Mouse (Mus musculus): ENCODE data around the gene Slc25a36.

Slc25a36 gene

GRCm38 (mm10) chr9:97051176-97051575 is 59.8 kb downstream of the Slc25a36 start:
- no peak for DNase-seq (ENCODE audit: extremely low spot score, low read depth, low spot score)

DNA sequence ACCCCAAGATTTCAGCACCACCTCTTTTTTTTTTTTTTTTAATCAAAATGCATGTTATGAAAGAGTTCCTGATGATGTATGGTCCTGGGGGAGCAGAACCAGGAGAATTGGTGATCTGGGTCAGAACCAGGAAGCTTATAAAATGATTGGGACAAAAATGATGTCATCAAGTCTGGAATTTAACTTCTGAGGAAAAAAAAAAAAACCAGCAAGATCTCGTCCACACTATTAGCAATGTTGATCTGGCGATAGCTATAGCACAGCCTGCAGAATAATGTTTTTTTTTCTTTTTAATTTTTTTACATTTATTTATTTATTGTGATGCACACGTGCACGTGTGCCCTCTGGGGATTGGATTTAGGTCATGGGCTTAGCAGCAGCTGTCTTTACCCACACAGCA is 64.7 kb downstream of the Slc25a36 start:
- DNase-seq (ENCODE audit: extremely low spot score, low read depth, low spot score), result no peak

GRCm38 (mm10) chr9:97041633-97042032 is 69.3 kb downstream of the Slc25a36 start:
- no peak for DNase-seq (ENCODE audit: extremely low spot score, low read depth, low spot score)

- no peak for DNase-seq (ENCODE audit: extremely low spot score, low read depth, low spot score)
Measured at GRCm38 (mm10) chr9:97038010-97038409, 72.9 kb downstream of the Slc25a36 start.

GRCm38 (mm10) chr9:97036656-97037055 is 74.3 kb downstream of the Slc25a36 start:
- no peak for DNase-seq (ENCODE audit: extremely low spot score, low read depth, low spot score)

DNA sequence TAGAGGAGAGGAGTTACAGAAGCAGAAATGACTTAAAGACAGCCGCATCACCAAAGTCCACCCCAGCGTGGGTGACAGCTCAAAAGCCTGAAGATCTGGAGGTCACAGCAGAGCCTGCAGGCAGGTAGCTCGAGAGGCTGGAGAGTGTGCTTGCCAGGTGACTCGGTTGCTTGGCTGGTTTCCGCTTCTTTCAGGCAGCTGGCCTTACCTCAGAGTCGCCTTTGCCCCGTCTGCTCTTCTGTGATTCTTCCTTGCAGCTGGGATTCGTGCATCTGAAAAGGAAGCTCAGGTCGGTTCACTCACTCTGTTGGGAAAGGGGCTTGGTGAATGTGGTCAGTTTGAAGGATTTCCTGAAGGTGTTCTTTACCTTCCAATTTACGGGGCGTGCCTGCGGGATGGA is 83.6 kb downstream of the Slc25a36 start:
- DNase-seq (ENCODE audit: extremely low spot score, low read depth, low spot score), result no peak

- no peak for DNase-seq (ENCODE audit: extremely low spot score, low read depth, low spot score)
Measured at GRCm38 (mm10) chr9:97026006-97026405, 85.0 kb downstream of the Slc25a36 start.
